Mouse (Mus musculus) gastrocnemius, adult 2 months (tissue): ENCODE results near the gene Cdh23. TPM values are rescaled to one million over a fixed set of nuclear protein-coding genes. Genes with fewer than 3 reads are reported as not detected.

Experiments
- DNase-seq: peaks from one replicate; pipeline ENCODE4 v3.0.0; 2022
- H3K27ac ChIP-seq: fragments of 200-600 bp; 2 replicates; pipeline ENCODE4 v1.8.1; 2022; ENCODE audit warnings: mild to moderate bottlenecking
- H3K4me3 ChIP-seq: fragments of 200-600 bp; 2 replicates; pipeline ENCODE4 v1.8.1; 2022; ENCODE audit warnings: mild to moderate bottlenecking, moderate library complexity
- CTCF ChIP-seq: fragments of 200-600 bp; IDR thresholded peaks from 2 replicates; pipeline ENCODE4 v1.8.1; 2022; ENCODE audit warnings: antibody characterized with exemption, mild to moderate bottlenecking, moderate library complexity
- intact Hi-C: fragments of 180-260 bp; cut with DNase I; formaldehyde crosslinking; loops from one replicate; pipeline ENCODE4 v1.15.1; 2025
- total RNA-seq, 2 experiments: library from RNA; stranded (reverse); gene quantifications; 2 replicates each; pipeline ENCODE4 v1.2.3; 2021

The Cdh23 gene
- total RNA-seq, 2 experiments from 2014 or later = 1.8 to 2.8 TPM

GRCm38 (mm10) chr10:60278786-60279185 lies 417.5 kb downstream of the Cdh23 start:
- no peak for DNase-seq
- intact Hi-C loops = no loop called here
- peak overlapping the region; percentile 83 for H3K4me3 ChIP-seq
- peak overlapping the region; percentile 99 for H3K27ac ChIP-seq
- no peak for TF ChIP-seq CTCF

GRCm38 (mm10) chr10:60278006-60278399 lies 418.3 kb downstream of the Cdh23 start:
- intact Hi-C loops = no loop called here

GRCm38 (mm10) chr10:60277207-60278005 lies 418.9 kb downstream of the Cdh23 start, which contains the start of gene Psap:
Psap (plus strand) TSS chr10:60277627.
- Histone ChIP-seq H3K27ac (peak within 1 kb of the TSS; percentile 99), H3K4me3 (peak within 1 kb of the TSS; percentile 83)
- intact Hi-C loops = no loop called here
- peak; percentile 14; the same call in 1 of the 2 replicates for TF ChIP-seq CTCF
- DNase-seq = peak; percentile 97

More at GRCm38 (mm10) chr10:60278006-60278399, 418.3 kb downstream of the Cdh23 start:
- no peak for DNase-seq
- H3K4me3 ChIP-seq = peak overlapping the region; percentile 83
- peak overlapping the region; percentile 99 for H3K27ac ChIP-seq
- TF ChIP-seq CTCF = no peak

GRCm38 (mm10) chr10:60273382-60273781 lies 422.9 kb downstream of the Cdh23 start:
- no peak overlapping the region for H3K4me3 ChIP-seq
- peak; percentile 43 for DNase-seq
- intact Hi-C loops = no loop called here
- TF ChIP-seq CTCF = no peak
- H3K27ac ChIP-seq = peak overlapping the region; percentile 48

GRCm38 (mm10) chr10:60272241-60272640 lies 424.0 kb downstream of the Cdh23 start:
- Histone ChIP-seq H3K4me3 (peak overlapping the region; percentile 16), H3K27ac (peak overlapping the region; percentile 46; the same call in 1 of the 2 replicates)
- DNase-seq = no peak
- no peak for TF ChIP-seq CTCF
- intact Hi-C loops = no loop called here

GRCm38 (mm10) chr10:60271015-60271414 lies 425.3 kb downstream of the Cdh23 start:
- Histone ChIP-seq H3K4me3 (no peak overlapping the region), H3K27ac (peak overlapping the region; percentile 32; the same call in 1 of the 2 replicates)
- no peak for TF ChIP-seq CTCF
- intact Hi-C loops = no loop called here
- DNase-seq = no peak

GRCm38 (mm10) chr10:60269141-60270064 lies 426.9 kb downstream of the Cdh23 start:
- intact Hi-C loops = no loop called here
- peak overlapping the region; percentile 93 for H3K27ac ChIP-seq
- peak; percentile 82 for DNase-seq
- peak overlapping the region; percentile 59 for H3K4me3 ChIP-seq
- no peak for TF ChIP-seq CTCF

- DNase-seq = no peak
- Histone ChIP-seq H3K27ac (peak overlapping the region; percentile 93), H3K4me3 (peak overlapping the region; percentile 59)
- no peak for TF ChIP-seq CTCF
- intact Hi-C loops = no loop called here
Observed at GRCm38 (mm10) chr10:60268738-60269137, 427.6 kb downstream of the Cdh23 start.

- intact Hi-C loops = no loop called here
- TF ChIP-seq CTCF = no peak
- H3K4me3 ChIP-seq = peak overlapping the region; percentile 65
- H3K27ac ChIP-seq = peak overlapping the region; percentile 89
- DNase-seq = peak; percentile 79
Observed at GRCm38 (mm10) chr10:60266842-60267401, 429.4 kb downstream of the Cdh23 start.

- DNase-seq = peak; percentile 75
- H3K27ac ChIP-seq = peak overlapping the region; percentile 72
- no peak overlapping the region for H3K4me3 ChIP-seq
- intact Hi-C loops = no loop called here
- TF ChIP-seq CTCF = no peak
Observed at GRCm38 (mm10) chr10:60265252-60265651, 431.0 kb downstream of the Cdh23 start.

GRCm38 (mm10) chr10:60263351-60263750 lies 432.9 kb downstream of the Cdh23 start:
- no peak overlapping the region for H3K4me3 ChIP-seq
- no peak for TF ChIP-seq CTCF
- peak overlapping the region; percentile 16; the same call in 1 of the 2 replicates for H3K27ac ChIP-seq
- DNase-seq = peak; percentile 27
- intact Hi-C loops = no loop called here

GRCm38 (mm10) chr10:60262386-60262785 lies 433.9 kb downstream of the Cdh23 start:
- TF ChIP-seq CTCF = no peak
- peak overlapping the region; percentile 48 for H3K27ac ChIP-seq
- no peak overlapping the region for H3K4me3 ChIP-seq
- intact Hi-C loops = no loop called here
- peak; percentile 89 for DNase-seq
